ENCODE assay signal across 18 mouse cellular contexts in genomic region chr11:80777708-80778107, GRCm38 (mm10). TPM values are rescaled to one million over a fixed set of nuclear protein-coding genes. Genes with fewer than 3 reads are reported as not detected.
DNase-seq lines count a peak whose midpoint lies in the region; ATAC-seq lines count a peak whose summit lies in the region.
"Had no signal": no experiment of that assay in that cellular context is flagged by ENCODE, and none has a peak within 500 bp of the region (broad histone marks: within the 10 kb centered on the region; RNA-seq: fewer than 3 reads in every experiment).

No protein-coding gene starts in this region.

- no peak for DNase-seq in heart, adult 11 months
- DNase-seq in induced T-regulatory cell, adult 2 months (ENCODE audit: low read depth): peak; percentile 23
- peak; percentile 6 for DNase-seq in retina, postnatal 1 day
- DNase-seq in right cerebral cortex, postnatal 10 days (ENCODE audit: low spot score in 2 of 2): no peak
- DNase-seq in embryonic facial prominence, embryonic 10.5 days (ENCODE audit: low spot score): no peak
- DNase-seq: adrenal gland, adult 8-10 months; cerebellum, adult 2 months; lung, postnatal 4 days; right cerebral cortex, postnatal 25 days; thymus, adult 2 months had no signal

- no peaks in the 10 kb centered on the region for H3K36me3 ChIP-seq in heart, embryonic 13.5 days
- no peaks in the 10 kb centered on the region for H3K36me3 ChIP-seq in liver, embryonic 15.5 days (replicated peaks)
- no peaks in the 10 kb centered on the region for H3K36me3 ChIP-seq in liver, embryonic 12.5 days
- H3K36me3 ChIP-seq in embryonic facial prominence, embryonic 10.5 days (replicated peaks): no peaks in the 10 kb centered on the region
- H3K36me3 ChIP-seq: forebrain, embryonic 10.5 days; G1E; hindbrain, embryonic 13.5 days; limb, embryonic 13.5 days; midbrain, embryonic 13.5 days had no signal

- no peak overlapping the region for H3K9ac ChIP-seq in heart, embryonic 13.5 days
- H3K9ac ChIP-seq in liver, embryonic 15.5 days: no peak overlapping the region
- H3K9ac ChIP-seq in liver, embryonic 12.5 days: no peak overlapping the region
- H3K9ac ChIP-seq: hindbrain, embryonic 13.5 days; limb, embryonic 13.5 days; midbrain, embryonic 13.5 days had no signal

- no peaks in the 10 kb centered on the region for H3K9me3 ChIP-seq in heart, embryonic 13.5 days
- no peaks in the 10 kb centered on the region for H3K9me3 ChIP-seq in liver, embryonic 15.5 days (replicated peaks)
- no peaks in the 10 kb centered on the region for H3K9me3 ChIP-seq in liver, embryonic 12.5 days (replicated peaks)
- H3K9me3 ChIP-seq in embryonic facial prominence, embryonic 10.5 days: no peaks in the 10 kb centered on the region
- H3K9me3 ChIP-seq: forebrain, embryonic 10.5 days; hindbrain, embryonic 13.5 days; limb, embryonic 13.5 days; midbrain, embryonic 13.5 days had no signal

- H3K27ac ChIP-seq in heart, embryonic 13.5 days (replicated peaks): no peak overlapping the region
- no peak overlapping the region for H3K27ac ChIP-seq in liver, embryonic 15.5 days (replicated peaks)
- no peak overlapping the region for H3K27ac ChIP-seq in liver, embryonic 12.5 days
- no peak overlapping the region for H3K27ac ChIP-seq in embryonic facial prominence, embryonic 10.5 days (replicated peaks)
- H3K27ac ChIP-seq: forebrain, embryonic 10.5 days; hindbrain, embryonic 13.5 days; limb, embryonic 13.5 days; midbrain, embryonic 13.5 days had no signal

- 84% methylated on average over 2 of the region's 2 CpGs for WGBS in heart, embryonic 13.5 days
- WGBS in liver, embryonic 15.5 days (ENCODE audit: insufficient replicate concordance): 82% methylated on average over 2 of the region's 2 CpGs
- WGBS in liver, embryonic 12.5 days (ENCODE audit: insufficient replicate concordance): 76% methylated on average over 2 of the region's 2 CpGs
- WGBS in embryonic facial prominence, embryonic 10.5 days: 87% methylated on average over 2 of the region's 2 CpGs

- no peak for ATAC-seq in heart, embryonic 13.5 days (ENCODE audit: extremely low read depth, insufficient number of reproducible peaks, low FRiP score, low TSS enrichment)
- ATAC-seq in liver, embryonic 15.5 days (ENCODE audit: insufficient read depth): no peak
- ATAC-seq in liver, embryonic 12.5 days: no peak
- ATAC-seq: midbrain, embryonic 13.5 days had no signal

- H3K27me3 ChIP-seq in heart, embryonic 13.5 days (replicated peaks): no peaks in the 10 kb centered on the region
- peaks cover 16% of the 10 kb centered on the region for H3K27me3 ChIP-seq in liver, embryonic 15.5 days
- peaks cover 25% of the 10 kb centered on the region for H3K27me3 ChIP-seq in liver, embryonic 12.5 days (replicated peaks)
- peaks cover 22% of the 10 kb centered on the region for H3K27me3 ChIP-seq in embryonic facial prominence, embryonic 10.5 days (replicated peaks; ENCODE audit: low read depth, poor library complexity, severe bottlenecking)

- H3K4me1 ChIP-seq in heart, embryonic 13.5 days: peaks cover 39% of the 10 kb centered on the region
- peaks cover 41% of the 10 kb centered on the region for H3K4me1 ChIP-seq in liver, embryonic 15.5 days (replicated peaks)
- peaks cover 27% of the 10 kb centered on the region for H3K4me1 ChIP-seq in liver, embryonic 12.5 days
- H3K4me1 ChIP-seq in embryonic facial prominence, embryonic 10.5 days: peaks cover 15% of the 10 kb centered on the region

- no peak overlapping the region for H3K4me3 ChIP-seq in heart, embryonic 13.5 days
- peak overlapping the region; percentile 76 for H3K4me3 ChIP-seq in liver, embryonic 15.5 days (replicated peaks)
- no peak overlapping the region for H3K4me3 ChIP-seq in liver, embryonic 12.5 days
- no peak overlapping the region for H3K4me3 ChIP-seq in embryonic facial prominence, embryonic 10.5 days
- H3K4me3 ChIP-seq: forebrain, embryonic 10.5 days; hindbrain, embryonic 13.5 days; limb, embryonic 13.5 days; midbrain, embryonic 13.5 days had no signal

- H3K4me2 ChIP-seq in heart, embryonic 13.5 days: peak overlapping the region; percentile 92
- H3K4me2 ChIP-seq in liver, embryonic 15.5 days: peak overlapping the region; percentile 89
- H3K4me2 ChIP-seq in liver, embryonic 12.5 days: no peak overlapping the region
- H3K4me2 ChIP-seq: hindbrain, embryonic 13.5 days; midbrain, embryonic 13.5 days had no signal

RNA-seq across cellular contexts. Expression of gene Myo1d, which starts 2.1 kb away (rescaled TPM):
- polyA plus RNA-seq in heart, embryonic 13.5 days (2015; fragmentation: Nextera tagmentation; extraction: Ambion mirVana): 6.9 and 9.1 TPM in 2 replicates
- polyA plus RNA-seq in liver, embryonic 15.5 days (2015; fragmentation: Nextera tagmentation; extraction: Ambion mirVana): 8.6 and 9.0 TPM in 2 replicates
- polyA plus RNA-seq in liver, embryonic 12.5 days (2016; fragmentation: Nextera tagmentation; extraction: Ambion mirVana): 6.5 and 6.9 TPM in 2 replicates
- polyA plus RNA-seq in embryonic facial prominence, embryonic 10.5 days (2016; fragmentation: Nextera tagmentation; extraction: Ambion mirVana): 3.2 and 4.0 TPM in 2 replicates
- polyA plus RNA-seq: G1E had no signal

RNA-seq across cellular contexts. Expression of gene Tmem98, which starts 32.3 kb away (rescaled TPM):
- polyA plus RNA-seq in heart, embryonic 13.5 days (2015; fragmentation: Nextera tagmentation; extraction: Ambion mirVana): 96.4 and 96.9 TPM in 2 replicates
- 8.3 and 9.1 TPM in 2 replicates for polyA plus RNA-seq in liver, embryonic 15.5 days (2015; fragmentation: Nextera tagmentation; extraction: Ambion mirVana)
- polyA plus RNA-seq in liver, embryonic 12.5 days (2016; fragmentation: Nextera tagmentation; extraction: Ambion mirVana): 19.6 and 20.1 TPM in 2 replicates
- 120 and 125 TPM in 2 replicates for polyA plus RNA-seq in embryonic facial prominence, embryonic 10.5 days (2016; fragmentation: Nextera tagmentation; extraction: Ambion mirVana)
- polyA plus RNA-seq: G1E had no signal

Comparison
In these comparisons a context has a peak if more than half of its experiments do, and no peak if none do; other contexts are left out.
1. DNase-seq: peak in induced T-regulatory cell, adult 2 months (single experiment) and retina, postnatal 1 day (single experiment); none in heart, adult 11 months (single experiment), right cerebral cortex, postnatal 10 days (0 of 2) and embryonic facial prominence, embryonic 10.5 days (single experiment).